Mouse (Mus musculus) embryo, embryonic 9.5 days (tissue): Measurements from ENCODE around the gene Srgn.
"Not testable (repeated sequence)": the region's sequence is repeated elsewhere in the genome, so short reads cannot be mapped to it uniquely, and the experiment has no call there.

Source experiments
- DNase-seq: peaks from one replicate; pipeline ENCODE4 v3.0.0-alpha.2; 2017; ENCODE audit errors: extremely low spot score

Srgn gene

DNA sequence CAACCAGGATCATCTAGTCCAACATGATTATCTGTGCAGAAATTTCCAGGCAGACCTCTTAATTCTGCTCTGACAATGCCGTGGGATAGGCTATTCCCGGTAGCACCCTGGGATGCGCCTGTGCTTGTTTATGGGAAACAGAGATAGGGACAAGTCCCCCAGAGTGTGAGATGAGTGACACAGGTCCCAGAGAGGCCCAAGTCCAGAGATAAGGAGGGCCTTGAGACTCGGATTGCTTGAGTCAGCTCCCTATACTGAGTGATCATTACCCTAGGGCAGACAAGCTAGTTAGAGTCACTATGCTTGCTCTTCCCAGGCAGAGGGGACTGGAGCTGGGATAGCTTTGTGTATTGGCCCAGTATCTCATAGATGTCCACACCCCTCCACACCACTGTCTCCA is 5.5 kb downstream of the Srgn start:
- no peak for DNase-seq

DNA sequence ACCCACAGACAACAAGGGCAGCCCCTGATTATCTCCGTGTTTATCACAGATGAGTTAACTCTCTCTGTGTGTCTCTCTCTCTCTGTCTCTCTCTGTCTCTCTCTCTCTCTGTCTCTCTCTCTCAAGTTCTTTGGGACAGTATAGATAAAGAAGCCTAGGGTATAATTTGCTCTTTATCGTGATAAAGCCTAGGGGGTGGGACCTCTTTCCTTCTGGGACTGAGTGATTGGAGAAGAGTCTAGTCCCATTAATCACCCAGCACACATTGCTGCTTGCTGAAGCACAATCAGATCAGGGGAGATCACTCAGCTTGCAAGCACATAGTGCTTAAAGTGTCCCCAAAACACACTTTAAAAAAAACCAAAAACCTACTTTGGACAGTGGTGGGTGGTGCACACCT is 6.3 kb downstream of the Srgn start:
- DNase-seq, result no peak

DNA sequence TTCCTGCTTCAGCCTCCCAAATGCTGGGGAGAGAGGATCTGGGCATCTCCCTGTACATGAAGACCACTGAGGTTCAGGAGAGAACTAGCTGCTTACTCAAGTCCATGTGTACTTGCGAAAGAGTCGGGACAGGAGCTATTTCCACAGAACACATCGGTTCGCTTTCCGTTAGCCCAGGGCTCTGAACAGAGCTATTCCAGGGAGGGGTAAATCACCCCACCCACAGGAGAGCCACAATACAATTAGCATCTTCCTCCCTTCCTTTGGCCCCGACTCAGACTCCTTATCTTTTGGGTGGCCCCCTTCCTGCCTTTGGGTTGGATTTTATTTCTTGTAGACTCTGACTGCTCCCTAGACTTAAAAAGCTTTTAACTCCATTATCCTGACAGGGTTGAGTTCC is 9.7 kb downstream of the Srgn start:
- DNase-seq, result no peak

DNA sequence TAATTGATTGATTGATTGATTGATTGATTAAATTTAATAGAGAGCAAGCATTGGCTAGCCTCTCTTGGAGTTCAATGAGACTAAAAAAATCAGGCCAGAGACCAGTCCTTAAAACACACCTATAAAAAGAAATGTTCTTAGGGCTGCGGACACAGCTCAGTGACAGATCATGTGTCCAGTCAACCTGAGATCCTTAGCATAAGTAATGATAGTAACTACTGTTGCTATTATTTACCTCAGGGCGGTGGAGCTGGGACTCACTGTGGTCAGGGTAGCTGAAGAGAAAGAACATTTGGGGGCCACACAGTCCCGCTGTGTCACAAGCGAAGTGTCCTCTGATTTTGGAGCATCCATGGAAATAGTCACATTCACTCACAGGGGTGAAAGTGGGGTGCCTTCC is 14.4 kb downstream of the Srgn start:
- DNase-seq, result no peak

DNA sequence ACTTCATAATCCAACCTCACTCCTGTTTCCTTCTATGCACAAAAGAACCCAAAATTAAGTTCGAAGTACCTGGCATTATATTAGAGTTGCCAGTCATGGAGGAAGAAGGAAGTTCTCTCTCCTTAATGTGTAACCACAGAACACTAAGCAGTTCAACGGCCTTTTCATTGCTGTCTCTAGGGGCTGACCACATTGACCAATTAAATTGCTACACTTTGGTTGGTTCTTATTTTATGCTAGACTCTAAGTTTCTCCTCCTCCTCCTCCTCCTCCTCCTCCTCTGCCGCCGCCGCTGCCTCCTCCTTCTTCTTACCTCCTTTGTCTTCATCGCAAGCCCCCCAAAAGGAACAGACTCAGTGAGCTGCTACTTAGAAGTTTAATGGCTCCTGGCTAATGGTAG is 15.7 kb downstream of the Srgn start:
- no peak for DNase-seq

DNA sequence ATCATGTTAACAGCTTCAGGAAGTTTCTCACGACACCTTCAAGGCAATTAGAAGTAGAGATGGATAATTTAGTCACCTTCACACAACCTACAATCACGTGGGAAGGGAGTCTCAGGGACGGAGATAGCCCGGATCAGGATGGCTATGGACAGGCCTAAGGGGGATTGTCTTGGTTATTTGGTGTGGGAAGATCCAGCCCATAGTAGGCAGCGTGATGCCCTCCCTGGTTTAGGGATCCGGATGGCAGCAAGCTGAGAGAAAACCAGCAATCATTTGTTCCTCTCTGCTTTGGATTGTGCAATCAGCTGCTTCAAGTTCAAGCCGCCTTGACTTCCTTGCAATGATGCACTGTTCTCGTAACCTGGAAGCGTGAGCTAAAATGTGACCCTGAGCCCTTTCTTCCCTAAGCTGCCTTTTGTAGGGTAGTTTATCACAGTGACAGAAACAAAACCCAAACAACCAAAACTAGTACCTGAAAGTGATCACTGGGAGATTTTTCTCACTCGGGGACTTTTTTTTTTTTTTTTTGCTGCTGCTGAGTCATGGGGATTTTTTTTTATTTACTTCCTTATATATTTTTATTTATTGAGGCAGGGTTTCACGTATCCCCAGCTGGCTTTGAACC is 18.1 kb downstream of the Srgn start:
- DNase-seq, result no peak

DNA sequence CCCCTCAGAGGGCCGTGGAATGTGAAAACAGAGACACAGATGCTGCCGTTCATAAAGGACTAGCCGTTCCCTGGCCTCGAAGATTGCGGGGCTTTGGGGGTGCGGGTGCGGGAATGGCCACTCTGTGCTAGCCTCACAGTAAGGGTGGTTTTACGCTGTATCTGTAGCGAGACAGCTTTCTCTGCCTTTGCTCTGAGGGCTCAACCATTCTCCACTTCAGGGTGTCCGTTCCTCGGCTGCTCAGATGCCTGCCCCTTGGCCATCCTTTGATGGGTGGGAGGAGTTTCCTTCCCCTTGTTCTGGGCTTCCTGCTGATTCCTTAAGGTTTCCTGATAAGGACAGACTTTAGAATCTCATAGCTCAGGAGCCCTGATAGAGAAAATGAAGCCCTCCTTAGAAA is 18.8 kb downstream of the Srgn start:
- DNase-seq, result peak; percentile 10

DNA sequence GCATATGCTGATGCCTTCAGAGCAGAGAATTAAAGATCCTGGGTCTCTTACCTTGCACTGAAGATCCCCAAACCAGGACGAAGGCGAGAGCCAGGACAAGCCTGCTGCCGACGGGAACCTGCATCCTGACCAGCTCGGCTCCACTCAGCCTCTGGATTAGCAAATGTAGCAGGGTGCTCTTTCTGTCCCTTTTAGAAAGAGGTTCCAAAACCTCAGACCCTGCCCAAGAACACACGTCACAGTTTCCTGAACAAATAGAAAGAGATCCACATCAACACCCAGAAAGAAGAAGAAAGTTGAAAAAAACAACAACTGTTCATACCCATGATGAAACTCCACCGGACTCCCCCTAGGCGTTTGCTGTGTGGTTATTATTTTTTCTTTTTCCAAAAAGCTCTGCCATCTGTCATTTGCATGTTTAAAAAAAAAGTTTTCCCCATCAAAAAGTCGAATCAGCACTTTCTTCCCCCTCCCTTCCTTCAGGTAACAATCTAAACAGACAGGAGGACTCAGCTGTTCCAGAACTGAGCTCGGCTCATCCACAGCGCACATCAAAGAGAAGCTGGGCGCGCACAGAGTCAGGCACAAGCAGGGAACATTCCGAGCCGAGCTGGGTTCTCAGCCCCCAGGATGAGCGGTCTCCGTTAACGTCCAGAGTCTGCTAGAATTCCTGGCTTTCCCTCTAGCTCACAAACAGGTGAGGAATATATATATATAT is 19.5 kb downstream of the Srgn start:
- DNase-seq, result peak; percentile 8

DNA sequence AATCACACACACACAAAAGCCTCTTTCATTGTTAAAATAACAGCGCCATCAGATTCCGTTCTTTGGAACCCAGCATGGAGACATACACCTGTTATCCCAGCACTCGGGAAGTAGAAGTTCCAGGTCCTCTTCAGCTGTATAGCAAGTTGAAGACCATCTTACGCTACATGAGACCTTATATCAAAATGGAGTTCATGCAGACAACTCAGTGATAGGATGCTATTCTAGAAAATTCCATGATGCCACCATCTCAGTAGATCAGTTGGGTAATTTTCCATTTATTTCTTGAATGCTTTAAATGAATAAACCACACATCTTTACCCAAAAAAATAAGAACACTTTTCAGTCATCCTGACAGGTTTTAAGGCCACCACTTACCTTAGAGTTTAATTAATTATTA is 20.2 kb downstream of the Srgn start:
- no peak for DNase-seq

DNA sequence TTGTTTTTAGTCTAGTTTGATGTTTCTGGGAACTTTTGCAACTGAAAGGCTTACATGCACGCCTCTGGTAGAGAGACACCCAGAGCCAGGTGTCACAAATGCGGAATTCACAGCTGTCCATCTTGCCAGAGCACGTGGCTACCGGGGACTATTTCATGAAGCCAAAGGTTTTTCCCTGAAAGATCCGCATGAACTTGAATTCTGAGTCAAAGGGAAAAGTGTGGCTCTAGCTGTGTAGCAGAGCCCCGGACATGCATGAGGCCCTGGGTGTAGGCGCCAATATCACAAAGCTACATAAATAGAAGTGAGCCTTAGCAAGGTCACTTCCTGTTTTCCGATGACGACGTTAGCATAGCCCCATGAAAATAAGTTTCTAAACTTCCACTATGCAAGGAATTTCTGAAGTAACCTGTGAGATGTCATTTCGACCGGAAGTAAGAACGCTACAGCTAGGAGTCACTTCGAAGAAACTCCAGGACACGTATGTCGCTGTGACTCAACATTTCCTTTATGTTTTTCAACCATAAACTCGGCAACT is 21.2 kb downstream of the Srgn start:
- no peak for DNase-seq

DNA sequence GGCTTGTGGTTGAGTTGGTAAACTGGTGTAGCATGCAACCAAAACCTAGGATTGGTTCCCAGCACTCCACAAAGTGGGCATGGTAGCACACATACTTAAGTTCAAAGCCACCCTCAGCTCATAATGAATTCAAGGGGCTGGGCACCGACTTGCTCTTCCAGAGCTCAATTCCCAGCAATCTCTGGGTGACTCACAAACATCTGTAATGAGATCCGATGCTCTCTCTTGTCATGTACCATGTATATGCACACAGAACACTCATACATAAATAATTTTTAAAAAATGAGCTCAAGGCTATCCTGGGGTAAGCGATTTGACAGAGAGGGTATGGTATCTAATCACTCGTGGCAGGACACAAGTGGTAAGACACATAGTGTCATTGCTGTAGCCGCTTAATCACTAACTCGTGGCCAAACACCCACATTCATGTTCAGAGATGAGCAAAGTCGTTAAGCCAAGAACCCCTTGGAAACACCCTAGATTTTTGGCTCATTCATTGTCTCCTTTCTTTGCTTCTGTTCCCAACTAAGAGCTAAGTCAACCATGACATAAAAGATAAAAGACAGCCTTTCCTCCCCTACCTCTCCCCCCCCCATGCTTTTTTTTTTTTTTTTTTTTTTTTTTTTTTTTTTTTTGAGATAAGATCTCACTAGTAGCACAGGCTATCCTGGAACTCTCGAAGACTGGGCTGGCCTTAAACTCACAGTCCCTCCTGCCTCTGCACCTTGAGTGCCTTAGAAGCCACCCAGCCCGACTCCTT is 21.8 kb downstream of the Srgn start:
- DNase-seq, result no peak

DNA sequence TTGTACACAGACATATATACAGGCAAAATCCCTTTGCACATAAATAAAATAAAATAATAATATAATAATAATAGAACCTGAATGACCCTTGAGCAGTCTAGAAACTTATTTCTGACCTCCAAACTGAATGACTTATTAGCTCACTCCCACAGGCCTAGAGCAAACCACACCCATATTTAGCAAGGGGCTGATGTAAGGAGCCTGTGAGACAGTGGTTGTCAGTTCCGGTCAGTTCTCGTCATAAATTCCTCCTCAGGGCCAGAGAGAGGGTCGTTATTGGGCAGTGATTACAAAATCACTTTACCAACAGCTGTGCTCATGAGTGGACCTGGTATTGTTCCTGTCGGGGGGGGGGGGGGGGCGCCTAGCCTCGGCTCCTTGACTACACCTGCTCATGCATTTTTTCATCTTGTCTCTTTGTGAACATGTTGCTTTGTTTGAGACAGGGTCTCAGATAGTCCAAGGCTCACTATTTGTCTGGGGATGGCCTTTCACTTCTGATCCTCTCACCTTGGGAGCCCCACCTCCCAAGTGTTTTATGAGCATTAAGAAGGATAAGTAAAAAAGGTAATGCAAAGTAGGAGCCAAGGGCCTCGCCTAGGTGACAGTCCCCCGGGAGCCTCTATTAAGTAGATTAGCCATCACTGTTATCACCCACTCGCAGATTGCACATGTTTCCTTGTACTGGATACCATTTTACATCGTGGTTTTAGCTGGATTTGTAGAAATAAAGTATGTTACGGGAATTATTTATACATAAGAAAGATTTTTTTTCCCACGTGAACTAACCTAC is 23.2 kb downstream of the Srgn start:
- no peak for DNase-seq

DNA sequence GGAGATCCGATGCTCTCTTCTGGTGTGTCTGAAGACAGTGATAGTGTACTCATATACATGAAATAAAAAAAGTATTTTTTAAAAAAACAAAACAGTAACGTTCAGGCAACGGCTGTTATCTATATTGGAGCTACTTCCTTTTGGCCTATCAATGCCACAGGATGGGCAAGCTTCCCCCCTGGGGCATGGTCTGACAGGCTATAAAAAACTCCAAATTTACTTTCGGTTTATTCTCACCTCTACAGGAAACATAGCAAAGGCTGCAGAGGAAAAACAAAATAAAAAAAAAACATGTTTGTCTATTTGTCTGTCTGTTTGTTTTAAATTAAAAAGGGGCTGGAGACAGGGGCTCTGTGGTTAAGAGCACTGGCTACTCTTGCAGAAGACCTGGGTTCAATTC is 23.9 kb downstream of the Srgn start:
- DNase-seq, result no peak

DNA sequence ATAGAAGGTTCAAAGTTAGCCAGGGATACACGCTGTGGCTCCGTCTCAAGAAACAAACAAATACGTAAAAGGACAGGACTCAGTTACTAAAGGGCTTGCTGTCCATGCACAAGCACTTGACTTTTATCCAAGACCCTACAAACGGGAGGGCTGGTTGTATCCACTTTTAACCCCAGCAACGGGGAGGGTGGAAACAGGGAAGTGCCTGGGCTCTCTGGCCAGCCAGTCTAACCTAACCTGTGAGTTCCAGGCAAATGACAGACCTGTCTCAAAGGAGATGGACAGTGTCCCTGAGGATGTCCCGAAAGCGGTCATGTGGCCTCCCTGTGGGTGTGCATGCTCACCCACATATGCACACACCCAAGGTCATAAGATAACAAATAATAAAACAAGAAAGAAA is 25.3 kb downstream of the Srgn start:
- DNase-seq, result no peak

DNA sequence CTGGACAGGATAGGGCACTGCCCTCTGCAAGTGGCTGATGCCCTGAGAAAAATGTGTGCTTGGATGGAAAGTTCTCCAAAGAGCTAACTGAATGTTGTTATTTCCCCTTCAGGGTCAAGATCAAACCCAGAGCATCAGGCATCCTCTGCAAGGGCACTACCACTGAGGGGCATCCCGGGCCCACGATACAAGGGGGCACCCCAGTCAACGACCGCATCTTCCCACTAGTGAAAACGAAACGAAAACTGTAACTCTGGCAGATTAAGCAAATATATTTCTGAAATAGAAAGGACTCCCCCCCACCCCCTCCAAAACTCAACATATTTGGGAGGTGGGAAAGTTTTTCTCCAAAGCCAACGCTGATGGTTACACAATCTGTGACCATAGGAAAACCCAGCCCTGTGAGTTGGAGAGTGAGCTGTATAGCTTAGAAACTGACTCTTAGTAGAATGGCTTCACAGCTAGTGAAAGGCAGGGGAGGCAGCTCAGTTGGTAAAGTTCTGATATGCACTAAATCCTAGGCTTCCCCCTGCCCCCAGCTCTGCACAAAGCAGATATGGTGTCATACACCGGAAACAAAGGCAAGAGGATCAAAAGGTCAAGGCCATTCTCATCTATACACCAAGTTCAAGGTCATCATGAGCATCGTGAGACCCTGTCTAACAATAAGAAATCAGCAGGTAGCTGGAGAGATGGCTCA is 26.2 kb downstream of the Srgn start:
- DNase-seq, result no peak

DNA sequence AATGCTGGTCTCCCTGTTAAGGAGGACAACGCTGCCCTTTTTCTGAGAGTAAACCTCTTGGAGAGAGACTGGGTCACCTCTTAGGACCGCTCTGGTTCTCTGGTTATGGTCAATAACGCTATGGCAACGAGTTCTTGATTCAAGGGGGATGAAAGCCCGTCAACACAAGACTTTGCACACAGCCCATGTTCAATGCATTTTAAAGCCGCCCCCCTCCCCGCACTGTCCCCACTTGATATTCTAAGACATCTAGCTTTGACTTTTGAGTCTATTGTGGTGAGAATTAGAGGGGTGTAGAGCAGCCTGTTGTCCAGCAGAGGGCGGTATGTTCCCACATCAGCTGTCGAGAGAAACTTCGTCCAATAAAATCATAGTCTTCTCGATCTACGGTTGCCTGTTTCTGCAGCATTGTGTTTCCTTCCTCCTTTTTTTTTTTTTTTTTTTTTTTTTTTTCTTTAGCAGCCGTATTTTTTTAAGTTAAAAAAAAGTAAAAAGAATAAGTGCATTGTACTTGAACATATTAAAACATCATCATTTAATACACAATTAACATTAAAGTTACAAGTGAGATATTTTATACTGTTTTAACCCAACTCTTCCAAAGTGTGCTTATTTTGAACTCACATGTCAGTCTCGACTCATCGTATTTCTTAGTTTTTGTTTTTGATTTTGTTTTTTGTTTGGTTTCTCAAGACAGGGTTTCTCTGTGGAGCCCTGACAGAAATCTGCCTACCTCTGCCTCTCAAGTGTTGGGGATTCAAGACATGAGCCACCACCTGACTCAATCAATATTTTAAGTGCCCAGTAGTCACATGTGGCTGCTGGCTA is 26.9 kb downstream of the Srgn start:
- DNase-seq, result peak; percentile 69

DNA sequence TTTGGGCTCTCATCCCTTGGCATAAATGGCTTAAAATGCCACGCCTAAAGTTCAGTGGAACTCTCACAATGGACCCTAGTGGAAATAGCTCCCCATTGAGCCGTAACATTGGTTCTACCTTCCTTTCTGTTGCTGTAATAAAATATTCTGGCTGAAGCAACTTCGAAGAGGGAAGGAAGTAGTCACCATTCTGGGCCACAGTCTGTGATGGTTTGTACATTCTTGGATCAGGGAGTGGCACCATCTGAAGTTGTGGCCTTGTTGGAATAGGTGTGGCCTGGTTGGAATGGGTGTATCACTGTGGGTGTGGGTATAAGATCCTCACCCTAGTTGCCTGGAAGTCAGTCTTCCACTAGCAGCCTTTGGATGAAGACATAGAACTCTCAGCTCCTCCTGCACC is 35.6 kb downstream of the Srgn start:
- DNase-seq, result not testable (repeated sequence)

DNA sequence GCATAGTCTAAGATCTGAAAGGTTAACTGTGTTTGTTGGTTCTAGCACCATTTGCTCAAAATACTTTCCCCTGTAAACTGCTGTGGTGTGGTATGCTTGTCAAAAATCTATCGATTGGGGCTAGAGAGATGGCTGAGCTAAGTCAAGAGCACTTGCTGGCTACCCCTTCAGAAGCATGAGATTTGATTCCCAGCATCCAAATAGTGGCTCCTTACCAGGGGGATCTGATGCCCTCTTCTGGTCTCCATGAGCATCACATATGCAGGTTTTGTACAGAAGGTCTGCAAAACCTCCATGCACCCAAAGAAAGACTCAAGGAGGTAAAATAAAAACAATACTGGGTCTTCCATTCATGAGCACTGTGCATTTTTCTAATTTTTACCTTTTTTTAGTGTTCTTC is 39.0 kb downstream of the Srgn start:
- DNase-seq, result peak; percentile 47

DNA sequence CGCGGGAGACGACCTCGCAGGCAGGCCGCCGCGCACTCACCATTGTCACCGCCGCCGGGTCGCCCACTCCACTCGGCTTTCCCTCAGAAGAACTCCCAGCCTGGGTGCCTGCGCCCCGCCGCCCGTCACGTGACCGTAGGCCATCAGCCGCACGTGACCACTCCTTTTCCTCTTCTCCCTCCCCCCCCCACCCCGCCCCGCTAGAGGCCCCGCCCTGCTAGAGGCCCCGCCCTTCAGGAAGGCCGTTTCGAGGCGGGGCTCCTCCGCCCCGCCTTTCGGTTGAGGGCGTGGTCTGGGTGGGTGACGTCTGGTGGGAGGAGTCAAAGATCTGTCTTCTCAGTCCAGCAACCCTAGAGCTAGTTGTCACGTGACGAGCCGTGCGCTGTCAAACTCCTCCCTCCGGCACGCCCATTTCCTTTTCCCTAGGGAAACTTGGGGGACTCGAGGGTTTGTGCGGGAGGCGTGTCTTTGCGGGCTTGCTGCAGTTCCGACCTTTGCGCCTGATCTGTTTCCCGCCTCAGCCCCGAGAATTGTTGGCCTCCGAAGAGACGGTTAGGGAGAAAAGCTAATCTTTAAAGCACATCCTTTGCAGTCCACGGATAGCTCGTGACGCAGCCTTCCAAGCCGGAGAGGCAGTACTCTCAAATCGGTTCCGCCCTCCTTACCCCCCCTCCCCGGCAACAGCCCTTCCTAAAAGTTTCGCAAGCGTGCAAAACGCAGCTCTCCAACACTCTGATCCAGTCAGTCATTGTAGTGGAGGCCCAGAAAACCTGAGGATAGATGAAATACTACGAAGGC is 40.4 kb downstream of the Srgn start, which contains the start of gene Vps26a:
TSS of gene Vps26a (minus strand) at position 188 of the 798 bp plus-strand sequence.
- DNase-seq, result peak; percentile 100
